Mouse (Mus musculus): ENCODE data around the gene Akr1cl. TPM values are rescaled to one million over a fixed set of nuclear protein-coding genes. Genes with fewer than 3 reads are reported as not detected.
"Not testable (repeated sequence)": the region's sequence is repeated elsewhere in the genome, so short reads cannot be mapped to it uniquely, and the experiment has no call there.

Akr1cl gene
- polyA plus RNA-seq (2016; fragmentation: Nextera tagmentation; extraction: Ambion mirVana), result 0.22 and 0.37 TPM in 2 replicates

DNA sequence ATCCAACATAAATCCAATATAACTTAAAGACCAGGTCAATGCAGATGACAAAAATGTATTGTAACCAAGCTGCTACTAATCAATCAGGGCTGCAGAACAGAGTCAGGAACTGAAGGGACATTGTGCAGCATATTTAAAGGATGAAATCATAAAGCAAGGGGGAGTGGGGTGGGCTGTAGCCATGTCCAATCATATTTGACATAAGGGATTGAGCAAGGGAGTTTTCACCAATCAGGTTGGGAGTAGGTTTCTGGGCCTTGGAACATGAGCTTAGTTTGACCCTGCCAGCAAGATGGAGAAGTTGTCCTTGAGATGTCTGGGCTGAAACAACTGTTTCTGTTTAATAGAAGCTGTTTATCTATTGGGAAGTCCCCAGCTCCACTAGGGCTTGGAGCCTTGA lies at the start of gene Akr1cl:
TSS of gene Akr1cl (minus strand) at position 119 of the 400 bp plus-strand sequence.
- H3K4me3 ChIP-seq, result no peak within 1 kb of the TSS
- no peaks in the 10 kb centered on the region for H3K36me3 ChIP-seq (replicated peaks)
- no peak for DNase-seq (ENCODE audit: extremely low spot score, low spot score)

DNA sequence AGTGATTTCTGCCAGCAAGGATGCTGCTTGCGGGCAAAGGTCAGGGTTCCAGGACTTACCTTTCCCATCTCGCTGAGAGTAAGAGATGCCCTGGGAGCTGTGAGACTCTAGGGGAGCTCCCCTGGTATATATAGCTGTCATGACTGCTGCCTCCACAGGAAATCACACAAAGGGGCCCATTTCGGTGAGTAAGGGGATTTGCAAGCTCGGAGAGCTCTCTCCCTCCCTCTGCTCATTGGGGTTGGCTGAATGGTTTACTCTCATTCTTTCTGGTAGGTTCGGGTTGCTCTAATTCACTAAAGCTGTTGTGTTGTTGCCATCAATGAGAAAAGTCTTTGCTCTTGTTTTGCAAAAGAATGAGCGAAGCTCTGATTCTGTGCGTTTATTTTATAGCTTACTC lies 49.6 kb upstream of the Akr1cl start, which contains the start of gene Crygb:
TSS of gene Crygb (minus strand) at position 101 of the 400 bp plus-strand sequence.
- WGBS, result 26% methylated on average over 7 of the region's 7 CpGs
- no peak within 1 kb of the TSS for H3K27ac ChIP-seq
- H3K27me3 ChIP-seq (ENCODE audit: poor library complexity, severe bottlenecking), result no peaks in the 10 kb centered on the region; the same call in 1 of the 2 replicates
- H3K4me3 ChIP-seq, result no peak within 1 kb of the TSS
- peaks cover 5% of the 10 kb centered on the region for H3K4me1 ChIP-seq
- no peaks in the 10 kb centered on the region for H3K9me3 ChIP-seq
- no peaks in the 10 kb centered on the region for H3K36me3 ChIP-seq (replicated peaks)
- DNase-seq (ENCODE audit: extremely low spot score, low spot score), result no peak

More for the DNA sequence above, at the start of gene Akr1cl:
- Histone ChIP-seq H3K4me1 (no peaks in the 10 kb centered on the region), H3K9me3 (no peaks in the 10 kb centered on the region), H3K27me3 (ENCODE audit: poor library complexity, severe bottlenecking) (no peaks in the 10 kb centered on the region), H3K27ac (no peak within 1 kb of the TSS)

DNA sequence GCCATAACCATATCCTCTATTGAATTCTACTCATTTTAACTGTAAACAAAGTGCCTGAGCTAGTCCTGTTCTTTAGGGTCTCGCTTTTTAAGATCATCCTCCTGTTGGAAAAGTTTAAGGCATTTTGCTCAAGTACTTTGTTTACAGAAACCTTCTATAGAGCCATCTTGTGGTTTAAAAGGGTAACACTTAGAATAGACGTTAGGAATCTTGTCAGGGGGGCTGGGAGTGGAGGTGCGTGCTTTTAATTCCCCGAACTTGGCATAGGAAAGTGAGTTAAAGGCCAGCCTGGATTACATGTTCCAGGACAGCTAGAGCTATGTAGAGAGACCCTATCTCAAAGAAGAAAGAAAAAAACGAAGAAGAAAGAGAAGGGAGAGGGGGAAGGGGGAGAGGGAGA lies 43.0 kb upstream of the Akr1cl start:
- no peaks in the 10 kb centered on the region for H3K27me3 ChIP-seq (ENCODE audit: poor library complexity, severe bottlenecking)
- peaks cover 6% of the 10 kb centered on the region for H3K4me1 ChIP-seq
- H3K4me3 ChIP-seq, result no peak overlapping the region
- WGBS, result 25% methylated on average over 5 of the region's 5 CpGs
- H3K27ac ChIP-seq, result no peak overlapping the region
- no peak for DNase-seq (ENCODE audit: extremely low spot score, low spot score)
- H3K36me3 ChIP-seq (replicated peaks), result no peaks in the 10 kb centered on the region
- no peaks in the 10 kb centered on the region for H3K9me3 ChIP-seq

DNA sequence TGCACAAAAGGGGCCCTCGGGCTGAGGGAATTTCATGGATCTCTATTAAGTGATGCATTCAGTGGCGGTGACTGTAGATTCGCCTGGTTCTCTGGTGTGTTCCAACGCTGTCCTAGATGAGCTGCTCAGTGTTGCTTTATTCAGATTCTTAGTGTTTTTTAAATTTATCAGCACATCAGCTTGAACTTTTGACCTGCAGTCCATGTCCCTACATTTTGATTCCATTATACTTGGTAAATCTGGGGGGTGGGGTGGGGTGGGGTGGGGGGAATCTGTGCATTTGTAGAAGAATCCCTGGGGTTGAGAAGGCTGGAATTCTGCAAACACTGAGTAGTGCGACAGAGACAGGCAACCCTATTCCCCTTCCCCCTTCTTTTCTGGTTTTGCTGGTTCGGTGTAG lies 41.0 kb upstream of the Akr1cl start, which contains the start of gene Crygc:
TSS of gene Crygc (minus strand) at position 101 of the 400 bp plus-strand sequence.
- 61% methylated on average over 6 of the region's 6 CpGs for WGBS
- no peak within 1 kb of the TSS for H3K4me3 ChIP-seq
- no peaks in the 10 kb centered on the region for H3K36me3 ChIP-seq (replicated peaks)
- no peak for DNase-seq (ENCODE audit: extremely low spot score, low spot score)
- no peak within 1 kb of the TSS for H3K27ac ChIP-seq
- no peaks in the 10 kb centered on the region for H3K9me3 ChIP-seq
- H3K27me3 ChIP-seq (ENCODE audit: poor library complexity, severe bottlenecking), result no peaks in the 10 kb centered on the region
- peaks cover 6% of the 10 kb centered on the region for H3K4me1 ChIP-seq

DNA sequence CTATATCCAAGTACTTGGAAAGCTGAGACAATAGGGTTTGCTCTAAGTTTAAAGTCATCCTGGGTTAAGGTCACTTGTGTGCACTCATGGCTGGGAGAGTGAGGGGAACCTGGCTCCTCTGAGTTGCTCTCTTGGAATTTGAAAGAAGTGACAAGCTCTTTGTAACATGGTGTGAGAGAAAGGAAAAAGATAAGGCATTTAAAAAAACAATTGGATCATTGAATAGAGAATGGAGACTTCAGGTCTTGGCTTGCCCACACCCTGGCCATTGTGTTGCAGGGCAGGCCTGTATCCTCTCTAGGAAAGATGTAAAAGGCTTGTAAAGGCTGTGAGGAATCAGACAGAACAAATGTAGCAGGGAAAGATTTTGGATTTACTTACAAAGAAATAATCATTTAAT lies 35.3 kb upstream of the Akr1cl start:
- Histone ChIP-seq H3K4me3 (no peak overlapping the region), H3K9me3 (no peaks in the 10 kb centered on the region), H3K36me3 (replicated peaks) (no peaks in the 10 kb centered on the region), H3K27me3 (ENCODE audit: poor library complexity, severe bottlenecking) (no peaks in the 10 kb centered on the region), H3K4me1 (no peaks in the 10 kb centered on the region; the same call in 1 of the 2 replicates), H3K27ac (no peak overlapping the region)
- no peak for DNase-seq (ENCODE audit: extremely low spot score, low spot score)

DNA sequence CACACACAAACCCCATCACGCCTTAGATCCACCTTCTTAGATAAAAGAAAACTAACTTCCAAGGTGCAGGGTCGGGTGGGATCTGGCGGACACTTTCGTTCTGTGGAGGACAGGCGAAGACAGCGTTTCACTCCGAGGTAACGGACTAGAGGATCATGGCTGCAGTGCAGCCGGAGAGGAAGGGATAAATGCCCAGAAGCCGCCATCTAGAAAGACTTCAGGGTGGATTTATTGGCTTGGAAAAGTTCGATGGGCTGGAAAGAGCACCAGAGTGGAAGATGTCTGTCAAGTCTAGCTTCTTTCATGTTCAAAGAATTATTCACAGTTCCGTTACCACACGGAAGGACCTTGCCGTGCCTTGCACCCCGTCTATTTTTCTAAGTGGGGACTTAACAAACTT lies 31.6 kb upstream of the Akr1cl start:
- 88% methylated on average over 15 of the region's 15 CpGs for WGBS
- H3K27me3 ChIP-seq (ENCODE audit: poor library complexity, severe bottlenecking), result no peaks in the 10 kb centered on the region
- no peaks in the 10 kb centered on the region; the same call in 1 of the 2 replicates for H3K4me1 ChIP-seq
- no peak for DNase-seq (ENCODE audit: extremely low spot score, low spot score)
- H3K27ac ChIP-seq, result no peak overlapping the region
- no peaks in the 10 kb centered on the region for H3K36me3 ChIP-seq (replicated peaks)
- H3K4me3 ChIP-seq, result no peak overlapping the region
- H3K9me3 ChIP-seq, result no peaks in the 10 kb centered on the region

DNA sequence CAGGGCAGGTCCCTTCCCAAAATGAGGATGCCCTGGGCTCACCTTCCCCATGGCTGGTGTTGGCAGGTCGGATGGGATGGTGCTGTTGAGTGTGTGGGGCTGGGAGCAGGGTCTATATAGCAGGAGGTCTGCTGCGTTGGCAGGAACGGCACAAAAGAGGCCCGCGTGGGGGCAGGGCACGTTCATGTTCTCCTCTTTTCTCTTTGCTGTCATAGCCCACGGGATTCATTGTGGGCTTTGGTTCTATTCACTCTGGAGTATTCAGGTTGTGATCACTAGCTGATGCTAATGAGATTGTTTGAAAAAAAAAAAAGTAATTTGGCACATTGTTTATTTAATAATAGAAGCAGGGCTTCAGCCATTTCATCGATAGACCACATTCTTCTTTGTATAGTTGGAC lies 30.8 kb upstream of the Akr1cl start, which contains the start of gene Crygd:
TSS of gene Crygd (minus strand) at position 101 of the 400 bp plus-strand sequence.
- H3K27ac ChIP-seq, result no peak within 1 kb of the TSS
- no peak for DNase-seq (ENCODE audit: extremely low spot score, low spot score)
- WGBS, result 73% methylated on average over 8 of the region's 8 CpGs
- no peaks in the 10 kb centered on the region for H3K36me3 ChIP-seq (replicated peaks)
- no peaks in the 10 kb centered on the region; the same call in 1 of the 2 replicates for H3K4me1 ChIP-seq
- no peaks in the 10 kb centered on the region for H3K9me3 ChIP-seq
- H3K4me3 ChIP-seq, result no peak within 1 kb of the TSS
- H3K27me3 ChIP-seq (ENCODE audit: poor library complexity, severe bottlenecking), result no peaks in the 10 kb centered on the region

DNA sequence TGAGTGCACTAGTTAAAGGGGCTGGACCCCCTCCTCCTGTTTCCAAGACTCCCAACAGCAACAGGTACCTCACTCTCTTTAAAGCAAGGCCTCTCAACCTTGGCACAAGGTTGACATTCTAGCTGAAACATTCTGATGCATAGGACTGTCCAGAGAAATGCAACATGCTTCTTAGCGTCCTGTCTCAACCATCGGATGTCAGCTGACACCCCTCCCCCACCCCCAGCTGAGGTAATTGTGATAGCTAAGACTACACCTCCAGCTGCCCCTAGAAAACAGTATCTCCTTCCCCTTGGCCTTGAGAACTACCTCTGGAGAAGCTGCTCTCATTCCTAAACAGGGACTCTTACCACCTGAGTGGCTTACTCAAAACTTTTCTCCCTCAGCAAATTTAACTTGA lies 19.6 kb upstream of the Akr1cl start:
- DNase-seq (ENCODE audit: extremely low spot score, low spot score), result no peak
- no peaks in the 10 kb centered on the region for H3K36me3 ChIP-seq (replicated peaks)
- no peak overlapping the region for H3K4me3 ChIP-seq
- H3K27ac ChIP-seq, result peak overlapping the region; percentile 62
- peaks cover 31% of the 10 kb centered on the region for H3K4me1 ChIP-seq
- no peaks in the 10 kb centered on the region for H3K9me3 ChIP-seq
- peaks cover 8% of the 10 kb centered on the region; the same call in 1 of the 2 replicates for H3K27me3 ChIP-seq (ENCODE audit: poor library complexity, severe bottlenecking)
- WGBS, result 34% methylated on average over 2 of the region's 2 CpGs

DNA sequence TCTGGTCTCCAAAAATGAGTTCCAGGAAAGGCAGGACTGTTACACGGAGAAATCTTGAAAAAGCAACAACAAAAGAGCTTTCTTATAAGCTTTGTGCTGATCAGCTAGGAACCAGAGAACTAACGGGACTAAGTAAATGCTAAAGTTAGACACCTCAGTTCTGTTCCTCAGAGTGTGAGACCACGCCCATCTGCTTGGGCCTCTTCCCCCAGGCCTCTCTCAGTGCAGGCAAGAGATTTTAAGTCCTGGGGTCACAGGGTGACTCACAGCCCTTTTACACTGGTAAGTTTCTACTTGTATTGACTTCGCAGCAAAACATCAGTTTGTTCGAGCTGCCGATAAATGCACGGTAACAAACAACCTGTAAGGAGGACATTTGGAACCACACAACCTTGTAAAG lies 19.1 kb upstream of the Akr1cl start:
- Histone ChIP-seq H3K36me3 (replicated peaks) (no peaks in the 10 kb centered on the region), H3K4me1 (peaks cover 31% of the 10 kb centered on the region), H3K27ac (peak overlapping the region; percentile 62), H3K9me3 (no peaks in the 10 kb centered on the region), H3K27me3 (ENCODE audit: poor library complexity, severe bottlenecking) (peaks cover 8% of the 10 kb centered on the region; the same call in 1 of the 2 replicates), H3K4me3 (no peak overlapping the region)
- 57% methylated on average over 7 of the region's 7 CpGs for WGBS
- DNase-seq (ENCODE audit: extremely low spot score, low spot score), result no peak

DNA sequence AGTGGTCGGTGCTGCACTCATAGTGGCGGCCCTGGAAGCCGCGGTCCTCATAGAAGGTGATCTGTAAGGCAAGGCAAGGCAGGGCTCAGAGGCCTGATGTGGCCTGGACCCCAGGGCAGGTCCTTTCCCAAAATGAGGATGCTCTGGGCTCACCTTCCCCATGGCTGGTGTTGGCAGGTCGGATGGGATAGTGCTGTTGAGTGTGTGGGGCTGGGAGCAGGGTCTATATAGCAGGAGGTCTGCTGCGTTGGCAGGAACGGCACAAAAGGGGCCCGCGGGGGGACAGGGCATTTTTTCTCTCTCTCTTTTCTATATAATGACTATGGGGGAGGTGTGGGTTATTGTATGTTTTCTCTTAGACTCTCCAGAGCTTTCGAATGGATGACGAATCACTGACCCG lies 18.4 kb upstream of the Akr1cl start, which contains the start of gene Cryge:
TSS of gene Cryge (minus strand) at position 198 of the 400 bp plus-strand sequence.
- not testable (repeated sequence) for H3K27me3 ChIP-seq (ENCODE audit: poor library complexity, severe bottlenecking); H3K4me3 ChIP-seq; H3K36me3 ChIP-seq (replicated peaks); H3K9me3 ChIP-seq
- Histone ChIP-seq H3K27ac (peak within 1 kb of the TSS; percentile 62), H3K4me1 (peaks cover 31% of the 10 kb centered on the region)
- WGBS, result 63% methylated on average over 12 of the region's 12 CpGs
- DNase-seq (ENCODE audit: extremely low spot score, low spot score), result peak; percentile 18

DNA sequence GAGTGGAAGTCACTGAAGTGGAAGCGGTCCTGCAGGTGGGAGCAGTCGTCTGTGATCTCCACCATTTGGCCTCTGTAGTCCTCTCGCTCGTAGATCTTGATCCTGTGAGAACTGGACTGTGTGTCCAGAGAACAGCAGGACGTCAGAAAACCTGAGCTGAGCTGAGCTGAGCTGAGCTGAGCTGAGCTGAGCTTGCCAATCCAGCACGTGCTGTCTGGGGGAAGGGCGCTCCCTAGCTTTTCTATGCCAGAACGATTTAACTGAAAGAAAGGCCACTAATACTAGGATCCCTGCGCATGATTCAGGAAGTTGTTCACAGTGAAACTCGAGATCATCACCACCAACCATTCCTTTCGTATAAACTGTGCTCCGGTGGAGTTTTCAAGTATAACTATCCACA lies 16.2 kb upstream of the Akr1cl start:
- DNase-seq (ENCODE audit: extremely low spot score, low spot score), result no peak
- Histone ChIP-seq H3K36me3 (replicated peaks) (no peaks in the 10 kb centered on the region), H3K27me3 (ENCODE audit: poor library complexity, severe bottlenecking) (peaks cover 8% of the 10 kb centered on the region; the same call in 1 of the 2 replicates), H3K27ac (no peak overlapping the region; the same call in 1 of the 2 replicates), H3K9me3 (no peaks in the 10 kb centered on the region), H3K4me1 (peaks cover 31% of the 10 kb centered on the region), H3K4me3 (no peak overlapping the region)
- 60% methylated on average over 12 of the region's 12 CpGs for WGBS

DNA sequence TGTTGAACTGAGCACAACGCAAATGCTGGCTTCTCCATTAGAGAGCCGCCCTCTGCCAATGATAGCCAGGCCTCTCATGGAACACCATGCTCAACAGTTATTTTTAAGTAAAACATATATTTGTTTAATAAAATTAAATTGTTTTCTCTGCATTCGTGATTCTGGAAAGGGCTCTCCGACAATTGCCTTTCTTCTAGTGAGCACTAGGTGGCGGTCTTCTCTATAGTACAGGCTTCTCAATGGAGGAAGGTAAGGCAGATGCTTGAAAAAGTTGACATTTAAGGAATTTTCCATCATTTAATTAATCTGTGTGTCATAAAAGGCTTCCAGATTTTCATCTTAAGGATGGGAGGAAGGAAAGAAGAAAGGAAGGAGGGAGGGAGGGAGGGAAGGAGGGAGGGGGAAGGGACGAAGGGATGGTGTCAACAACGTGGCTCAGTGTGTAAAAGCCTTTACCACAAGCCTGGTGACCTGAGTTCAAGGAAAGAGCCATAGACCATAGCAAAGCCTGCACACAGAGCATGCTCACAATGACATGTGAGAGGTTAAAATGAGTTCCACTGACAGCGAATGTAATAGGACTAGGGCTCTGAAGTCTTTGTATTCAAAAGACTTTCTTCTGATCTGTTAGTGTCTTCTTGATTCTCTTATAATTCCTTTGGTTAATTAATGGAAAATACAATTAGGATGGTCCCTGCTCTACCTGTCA lies 14.0 kb upstream of the Akr1cl start:
- Histone ChIP-seq H3K4me1 (peaks cover 23% of the 10 kb centered on the region), H3K27ac (no peak overlapping the region), H3K36me3 (replicated peaks) (no peaks in the 10 kb centered on the region), H3K9me3 (no peaks in the 10 kb centered on the region), H3K4me3 (no peak overlapping the region), H3K27me3 (ENCODE audit: poor library complexity, severe bottlenecking) (peaks cover 8% of the 10 kb centered on the region; the same call in 1 of the 2 replicates)
- 40% methylated on average over 8 of the region's 8 CpGs for WGBS
- DNase-seq (ENCODE audit: extremely low spot score, low spot score), result no peak

DNA sequence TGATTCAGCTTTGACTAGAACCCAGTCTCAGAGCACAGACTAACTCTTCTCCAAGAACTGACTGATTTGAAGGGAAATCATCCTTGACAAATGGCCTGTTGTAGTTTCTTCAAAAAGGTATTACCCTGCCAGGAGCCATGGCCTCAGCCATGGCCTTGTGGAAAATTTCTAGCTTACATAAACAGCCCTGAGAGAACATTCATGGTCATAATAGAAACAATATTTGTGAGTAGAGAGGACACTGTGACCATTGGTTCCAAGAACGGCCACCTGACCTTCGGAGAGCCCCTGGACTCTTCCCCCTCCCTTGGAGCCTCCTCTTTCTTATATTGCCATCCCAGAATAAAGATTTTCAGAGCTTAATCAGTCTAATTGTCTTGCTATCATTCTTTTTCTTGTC lies 10.9 kb upstream of the Akr1cl start:
- no peak overlapping the region for H3K27ac ChIP-seq
- 92% methylated on average over 2 of the region's 2 CpGs for WGBS
- no peak overlapping the region for H3K4me3 ChIP-seq
- no peaks in the 10 kb centered on the region for H3K36me3 ChIP-seq (replicated peaks)
- H3K27me3 ChIP-seq (ENCODE audit: poor library complexity, severe bottlenecking), result no peaks in the 10 kb centered on the region
- no peak for DNase-seq (ENCODE audit: extremely low spot score, low spot score)
- no peaks in the 10 kb centered on the region for H3K9me3 ChIP-seq
- H3K4me1 ChIP-seq, result peaks cover under 1% of the 10 kb centered on the region; the same call in 1 of the 2 replicates

Data from forebrain, embryonic 10.5 days (tissue).